Mouse (Mus musculus) embryonic facial prominence, embryonic 12.5 days (tissue): ENCODE measurements at regions not wholly inside any gene's neighbourhood (a gene's known extent, or its start where the extent isn't known, plus 50 kb on each side); places are given as distances from the start of the nearest gene placed in this dataset.

Experiments used
- ATAC-seq: fragments of 200-750 bp; cut with Nextera tagmentation; 2 replicates; pipeline ENCODE4 v1.8.0; 2017; ENCODE audit not compliant: insufficient number of reproducible peaks, insufficient read depth, low FRiP score, low TSS enrichment
- H3K27ac ChIP-seq: fragments of 300-500 bp; sonication (generic); 2 replicates; pipeline ENCODE4 v1.5.1; 2016; ENCODE audit warnings: mild to moderate bottlenecking
- H3K27me3 ChIP-seq: fragments of 300-500 bp; sonication (generic); 2 replicates; pipeline ENCODE4 v1.6.1; 2016; ENCODE audit warnings: mild to moderate bottlenecking, moderate library complexity
- H3K36me3 ChIP-seq: fragments of 300-500 bp; sonication (generic); 2 replicates; pipeline ENCODE4 v1.6.1; 2016; ENCODE audit warnings: mild to moderate bottlenecking
- H3K4me1 ChIP-seq: fragments of 300-500 bp; sonication (generic); 2 replicates; pipeline ENCODE4 v1.6.1; 2016
- H3K4me2 ChIP-seq: fragments of 300-500 bp; sonication (generic); replicated peaks from 2 replicates; pipeline ENCODE4 v1.6.1; 2016; ENCODE audit warnings: mild to moderate bottlenecking, moderate library complexity
- H3K4me3 ChIP-seq: fragments of 300-500 bp; sonication (generic); 2 replicates; pipeline ENCODE4 v1.5.1; 2016; ENCODE audit warnings: mild to moderate bottlenecking
- H3K9ac ChIP-seq: fragments of 300-500 bp; sonication (generic); 2 replicates; pipeline ENCODE4 v1.6.1; 2016; ENCODE audit warnings: mild to moderate bottlenecking, moderate library complexity
- H3K9me3 ChIP-seq: fragments of 300-500 bp; sonication (generic); 2 replicates; pipeline ENCODE4 v1.6.1; 2016; ENCODE audit warnings: mild to moderate bottlenecking, moderate library complexity
- WGBS: fragments of 180-500 bp; shearing (Covaris S2); methylation state at CpG from one replicate; pipeline ENCODE4 v1.1.7; 2016; 5-methylcytosine and 5-hydroxymethylcytosine counted together

GRCm38 (mm10) chr3:18634855-18635254, 686.6 kb downstream of the Cypt12 start:
- Histone ChIP-seq H3K27me3 (no peaks in the 10 kb centered on the region), H3K27ac (no peak overlapping the region)
- ATAC-seq: no peak

GRCm38 (mm10) chr3:18637553-18637952, 689.3 kb downstream of the Cypt12 start:
- Histone ChIP-seq H3K4me1 (no peaks in the 10 kb centered on the region), H3K36me3 (no peaks in the 10 kb centered on the region), H3K9ac (no peak overlapping the region), H3K27me3 (no peaks in the 10 kb centered on the region), H3K27ac (no peak overlapping the region), H3K4me2 (no peak overlapping the region), H3K9me3 (no peaks in the 10 kb centered on the region), H3K4me3 (no peak overlapping the region)
- ATAC-seq: no peak

More at GRCm38 (mm10) chr3:18634855-18635254, 686.6 kb downstream of the Cypt12 start:
- H3K9ac ChIP-seq: no peak overlapping the region
- H3K4me3 ChIP-seq: no peak overlapping the region
- no peaks in the 10 kb centered on the region for H3K9me3 ChIP-seq
- no peaks in the 10 kb centered on the region for H3K36me3 ChIP-seq
- H3K4me1 ChIP-seq: no peaks in the 10 kb centered on the region
- H3K4me2 ChIP-seq: no peak overlapping the region

- ATAC-seq: no peak
- no peaks in the 10 kb centered on the region for H3K27me3 ChIP-seq
- no peak overlapping the region for H3K9ac ChIP-seq
- no peaks in the 10 kb centered on the region for H3K4me1 ChIP-seq
- no peaks in the 10 kb centered on the region for H3K36me3 ChIP-seq
- no peak overlapping the region for H3K4me3 ChIP-seq
- no peak overlapping the region for H3K27ac ChIP-seq
- H3K4me2 ChIP-seq: no peak overlapping the region
- no peaks in the 10 kb centered on the region for H3K9me3 ChIP-seq
- 67% methylated on average over 5 of the region's 5 CpGs for WGBS
Observed at GRCm38 (mm10) chr3:18640286-18640685, 692.1 kb downstream of the Cypt12 start.

GRCm38 (mm10) chr3:18641688-18642087, 693.5 kb downstream of the Cypt12 start:
- no peaks in the 10 kb centered on the region for H3K36me3 ChIP-seq
- no peaks in the 10 kb centered on the region for H3K27me3 ChIP-seq
- ATAC-seq: no peak
- no peaks in the 10 kb centered on the region for H3K4me1 ChIP-seq
- no peak overlapping the region for H3K27ac ChIP-seq
- WGBS: 82% methylated on average over 1 of the region's 1 CpGs
- H3K4me2 ChIP-seq: no peak overlapping the region
- no peaks in the 10 kb centered on the region for H3K9me3 ChIP-seq
- H3K4me3 ChIP-seq: no peak overlapping the region
- H3K9ac ChIP-seq: no peak overlapping the region

GRCm38 (mm10) chr3:18643408-18644035, 695.3 kb downstream of the Cypt12 start:
- ATAC-seq: no peak
- H3K9ac ChIP-seq: no peak overlapping the region
- H3K4me2 ChIP-seq: no peak overlapping the region
- no peak overlapping the region for H3K27ac ChIP-seq
- 75% methylated on average over 4 of the region's 4 CpGs for WGBS
- H3K4me3 ChIP-seq: no peak overlapping the region
- H3K27me3 ChIP-seq: no peaks in the 10 kb centered on the region
- no peaks in the 10 kb centered on the region for H3K36me3 ChIP-seq
- no peaks in the 10 kb centered on the region for H3K9me3 ChIP-seq
- no peaks in the 10 kb centered on the region for H3K4me1 ChIP-seq

- Histone ChIP-seq H3K9ac (no peak overlapping the region), H3K4me3 (no peak overlapping the region), H3K4me1 (no peaks in the 10 kb centered on the region), H3K27ac (no peak overlapping the region), H3K4me2 (no peak overlapping the region), H3K27me3 (no peaks in the 10 kb centered on the region), H3K36me3 (no peaks in the 10 kb centered on the region), H3K9me3 (no peaks in the 10 kb centered on the region)
- no peak for ATAC-seq
- 39% methylated on average over 6 of the region's 7 CpGs for WGBS
Observed at GRCm38 (mm10) chr3:18645481-18645880, 697.3 kb downstream of the Cypt12 start.

GRCm38 (mm10) chr3:18645927-18646326, 697.7 kb downstream of the Cypt12 start:
- WGBS: 25% methylated on average over 7 of the region's 7 CpGs
- Histone ChIP-seq H3K4me3 (no peak overlapping the region), H3K4me1 (no peaks in the 10 kb centered on the region), H3K27ac (no peak overlapping the region), H3K4me2 (no peak overlapping the region), H3K9me3 (no peaks in the 10 kb centered on the region), H3K27me3 (no peaks in the 10 kb centered on the region), H3K36me3 (no peaks in the 10 kb centered on the region), H3K9ac (no peak overlapping the region)
- ATAC-seq: no peak

GRCm38 (mm10) chr3:18653557-18653956, 705.3 kb downstream of the Cypt12 start:
- no peak overlapping the region for H3K27ac ChIP-seq
- H3K36me3 ChIP-seq: no peaks in the 10 kb centered on the region
- H3K4me3 ChIP-seq: no peak overlapping the region
- H3K9ac ChIP-seq: no peak overlapping the region
- 94% methylated on average over 1 of the region's 1 CpGs for WGBS
- no peaks in the 10 kb centered on the region for H3K4me1 ChIP-seq
- no peak for ATAC-seq
- H3K9me3 ChIP-seq: no peaks in the 10 kb centered on the region
- no peaks in the 10 kb centered on the region for H3K27me3 ChIP-seq
- no peak overlapping the region for H3K4me2 ChIP-seq

- no peak overlapping the region for H3K27ac ChIP-seq
- H3K9ac ChIP-seq: no peak overlapping the region
- H3K4me1 ChIP-seq: no peaks in the 10 kb centered on the region
- no peak overlapping the region for H3K4me3 ChIP-seq
- H3K9me3 ChIP-seq: no peaks in the 10 kb centered on the region
- no peak overlapping the region for H3K4me2 ChIP-seq
- no peaks in the 10 kb centered on the region for H3K36me3 ChIP-seq
- no peaks in the 10 kb centered on the region for H3K27me3 ChIP-seq
- WGBS: 19% methylated on average over 2 of the region's 2 CpGs
- no peak for ATAC-seq
Observed at GRCm38 (mm10) chr3:18665738-18666137, 717.5 kb downstream of the Cypt12 start.

GRCm38 (mm10) chr3:18667726-18668125, 719.5 kb downstream of the Cypt12 start:
- no peak overlapping the region for H3K27ac ChIP-seq
- H3K4me3 ChIP-seq: no peak overlapping the region
- H3K4me1 ChIP-seq: no peaks in the 10 kb centered on the region
- no peaks in the 10 kb centered on the region for H3K27me3 ChIP-seq
- H3K4me2 ChIP-seq: no peak overlapping the region
- no peaks in the 10 kb centered on the region for H3K9me3 ChIP-seq
- 89% methylated on average over 4 of the region's 4 CpGs for WGBS
- H3K36me3 ChIP-seq: no peaks in the 10 kb centered on the region
- no peak for ATAC-seq
- H3K9ac ChIP-seq: no peak overlapping the region

GRCm38 (mm10) chr3:18668936-18669335, 720.7 kb downstream of the Cypt12 start:
- H3K4me2 ChIP-seq: no peak overlapping the region
- H3K9ac ChIP-seq: no peak overlapping the region
- H3K36me3 ChIP-seq: no peaks in the 10 kb centered on the region
- no peaks in the 10 kb centered on the region for H3K9me3 ChIP-seq
- H3K27me3 ChIP-seq: no peaks in the 10 kb centered on the region
- H3K27ac ChIP-seq: no peak overlapping the region
- WGBS: 81% methylated on average over 3 of the region's 3 CpGs
- ATAC-seq: no peak
- H3K4me1 ChIP-seq: no peaks in the 10 kb centered on the region
- no peak overlapping the region for H3K4me3 ChIP-seq

- 75% methylated on average over 5 of the region's 5 CpGs for WGBS
Observed at GRCm38 (mm10) chr3:18670203-18670700, 722.0 kb downstream of the Cypt12 start.

More at GRCm38 (mm10) chr3:18670203-18670700, 722.0 kb downstream of the Cypt12 start:
- no peak overlapping the region for H3K4me2 ChIP-seq
- H3K4me1 ChIP-seq: no peaks in the 10 kb centered on the region
- H3K9ac ChIP-seq: no peak overlapping the region
- no peak for ATAC-seq
- no peak overlapping the region for H3K27ac ChIP-seq
- H3K27me3 ChIP-seq: no peaks in the 10 kb centered on the region
- H3K36me3 ChIP-seq: no peaks in the 10 kb centered on the region
- H3K4me3 ChIP-seq: no peak overlapping the region
- H3K9me3 ChIP-seq: no peaks in the 10 kb centered on the region
